Mouse (Mus musculus) hindbrain, embryonic 14.5 days (tissue): ENCODE data around the gene Gm10271. TPM values are rescaled to one million over a fixed set of nuclear protein-coding genes. Genes with fewer than 3 reads are reported as not detected.

ENCODE experiments used
- ATAC-seq: fragments of 200-750 bp; cut with Nextera tagmentation; 2 replicates; pipeline ENCODE4 v1.8.0; 2017; ENCODE audit warnings: moderate number of reproducible peaks, mild to moderate bottlenecking, moderate TSS enrichment, moderate library complexity; ENCODE audit not compliant: low FRiP score
- DNase-seq: peaks from one replicate; pipeline ENCODE4 v3.0.0-alpha.2; 2015; ENCODE audit warnings: low spot score
- H3K27ac ChIP-seq: fragments of 300-500 bp; sonication (generic); 2 replicates; pipeline ENCODE4 v1.5.1; 2014; ENCODE audit warnings: mild to moderate bottlenecking, moderate library complexity
- H3K27me3 ChIP-seq: fragments of 300-500 bp; sonication (generic); 2 replicates; pipeline ENCODE4 v1.6.1; 2014; ENCODE audit warnings: mild to moderate bottlenecking, low read length, mixed read lengths; ENCODE audit not compliant: control insufficient read depth, insufficient read depth
- H3K36me3 ChIP-seq: fragments of 300-500 bp; sonication (generic); replicated peaks from 2 replicates; pipeline ENCODE4 v1.6.1; 2014; ENCODE audit not compliant: control insufficient read depth, insufficient read depth
- H3K4me1 ChIP-seq: fragments of 300-500 bp; sonication (generic); replicated peaks from 2 replicates; pipeline ENCODE4 v1.6.1; 2014; ENCODE audit warnings: antibody characterized with exemption, low read length, mixed read lengths; ENCODE audit not compliant: control insufficient read depth, insufficient read depth
- H3K4me2 ChIP-seq: fragments of 300-500 bp; sonication (generic); replicated peaks from 2 replicates; pipeline ENCODE4 v1.6.1; 2014; ENCODE audit warnings: mild to moderate bottlenecking, moderate library complexity
- H3K4me3 ChIP-seq: fragments of 300-500 bp; sonication (generic); replicated peaks from 2 replicates; pipeline ENCODE4 v1.5.1; 2014; ENCODE audit warnings: mild to moderate bottlenecking, low read length
- H3K9ac ChIP-seq: fragments of 300-500 bp; sonication (generic); 2 replicates; pipeline ENCODE4 v1.6.1; 2014
- H3K9me3 ChIP-seq: fragments of 300-500 bp; sonication (generic); 2 replicates; pipeline ENCODE4 v1.6.1; 2016; ENCODE audit warnings: low read length; ENCODE audit not compliant: control insufficient read depth
- WGBS: fragments of 180-500 bp; shearing (Covaris S2); extraction: QIAGEN DNeasy Blood & Tissue Kit; methylation state at CpG from one replicate; pipeline ENCODE4 v1.1.7; 2014; 5-methylcytosine and 5-hydroxymethylcytosine counted together
- polyA plus RNA-seq: library from polyadenylated mRNA; unstranded; fragments of >200 nt; fragmentation: Nextera tagmentation; extraction: Ambion mirVana; gene quantifications from 2 replicates; pipeline ENCODE4 v1.2.1, GENCODE M21; 2014

Gene Gm10271
- polyA plus RNA-seq, 1 experiment from 2014 or later = not detected

- peaks cover 19% of the 10 kb centered on the region for H3K36me3 ChIP-seq
- WGBS = 86% methylated on average over 6 of the region's 7 CpGs
- no peak for DNase-seq
- H3K27me3 ChIP-seq = no peaks in the 10 kb centered on the region
- ATAC-seq = no peak
- no peak overlapping the region for H3K4me2 ChIP-seq
- no peak overlapping the region for H3K4me3 ChIP-seq
- no peak overlapping the region for H3K9ac ChIP-seq
- H3K9me3 ChIP-seq = no peaks in the 10 kb centered on the region
- no peak overlapping the region for H3K27ac ChIP-seq
- no peaks in the 10 kb centered on the region for H3K4me1 ChIP-seq
Measured at GRCm38 (mm10) chr10:116930936-116931335, 41.5 kb downstream of the Gm10271 start.

DNA sequence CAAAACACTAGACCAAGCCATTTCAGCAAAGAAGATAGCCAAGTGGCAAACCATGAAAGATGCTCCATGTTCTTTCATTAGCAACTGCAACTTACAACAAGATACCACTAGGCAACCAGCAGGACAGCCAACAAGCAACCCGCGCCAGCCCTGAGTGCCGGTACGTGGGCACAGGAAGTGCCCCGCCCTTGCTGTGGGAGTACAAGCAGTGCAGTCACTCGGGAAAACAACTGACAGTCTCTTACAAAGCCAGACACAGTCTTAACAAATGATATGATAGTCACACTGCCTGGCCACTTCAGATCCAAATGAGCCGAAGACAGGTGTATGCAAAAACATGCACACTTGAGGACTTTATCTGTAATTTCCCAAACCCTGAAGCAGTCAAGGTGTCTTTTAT, 41.9 kb downstream of the Gm10271 start:
- 86% methylated on average over 7 of the region's 7 CpGs for WGBS
- H3K9me3 ChIP-seq = no peaks in the 10 kb centered on the region
- H3K27ac ChIP-seq = no peak overlapping the region
- H3K9ac ChIP-seq = no peak overlapping the region
- no peaks in the 10 kb centered on the region for H3K27me3 ChIP-seq
- ATAC-seq (no peak), DNase-seq (no peak)
- no peak overlapping the region for H3K4me3 ChIP-seq
- H3K36me3 ChIP-seq = peaks cover 19% of the 10 kb centered on the region
- no peaks in the 10 kb centered on the region for H3K4me1 ChIP-seq
- H3K4me2 ChIP-seq = no peak overlapping the region

- Histone ChIP-seq H3K4me1 (no peaks in the 10 kb centered on the region), H3K27me3 (no peaks in the 10 kb centered on the region), H3K9ac (no peak overlapping the region), H3K4me3 (no peak overlapping the region), H3K9me3 (no peaks in the 10 kb centered on the region), H3K4me2 (no peak overlapping the region), H3K36me3 (peaks cover 26% of the 10 kb centered on the region), H3K27ac (no peak overlapping the region)
- DNase-seq (no peak), ATAC-seq (no peak)
- WGBS = 90% methylated on average over 3 of the region's 3 CpGs
Measured at GRCm38 (mm10) chr10:116928826-116929225, 43.6 kb downstream of the Gm10271 start.

DNA sequence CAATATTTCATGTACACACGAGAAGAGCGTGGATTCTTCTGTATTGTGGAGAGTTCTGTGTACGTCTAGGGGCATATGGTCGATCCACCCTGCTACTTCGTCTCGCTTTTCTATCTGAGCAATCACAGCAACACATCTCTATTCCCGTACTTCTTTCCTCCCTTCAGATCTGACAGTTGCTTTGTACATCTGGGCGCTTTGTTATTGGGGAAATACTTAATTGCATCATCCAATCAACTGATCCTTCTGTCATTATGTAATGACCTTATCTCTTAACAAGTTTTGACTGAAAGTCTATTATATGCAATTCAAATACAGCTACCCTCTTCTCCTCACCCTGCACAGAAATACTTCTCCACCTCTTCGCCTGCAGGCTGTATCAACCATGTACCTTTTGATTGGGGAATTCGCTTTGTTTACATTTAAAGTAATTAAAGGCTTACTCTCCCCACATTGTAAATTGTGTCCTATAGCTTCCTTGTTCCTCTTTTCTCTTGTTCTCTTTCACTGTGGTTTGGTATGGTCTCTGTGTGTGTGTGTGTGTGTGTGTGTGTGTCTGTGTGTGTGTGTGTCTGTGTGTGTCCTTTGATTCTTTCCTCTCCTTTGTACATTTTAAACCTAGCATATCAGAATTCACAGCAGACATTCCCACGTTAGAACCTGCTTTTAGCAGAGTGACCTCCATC, 45.8 kb downstream of the Gm10271 start:
- Histone ChIP-seq H3K9ac (no peak overlapping the region), H3K4me2 (no peak overlapping the region), H3K27ac (no peak overlapping the region), H3K4me3 (no peak overlapping the region), H3K4me1 (no peaks in the 10 kb centered on the region), H3K27me3 (no peaks in the 10 kb centered on the region), H3K9me3 (no peaks in the 10 kb centered on the region), H3K36me3 (peaks cover 39% of the 10 kb centered on the region)
- ATAC-seq (no peak), DNase-seq (no peak)
- 92% methylated on average over 11 of the region's 11 CpGs for WGBS

DNA sequence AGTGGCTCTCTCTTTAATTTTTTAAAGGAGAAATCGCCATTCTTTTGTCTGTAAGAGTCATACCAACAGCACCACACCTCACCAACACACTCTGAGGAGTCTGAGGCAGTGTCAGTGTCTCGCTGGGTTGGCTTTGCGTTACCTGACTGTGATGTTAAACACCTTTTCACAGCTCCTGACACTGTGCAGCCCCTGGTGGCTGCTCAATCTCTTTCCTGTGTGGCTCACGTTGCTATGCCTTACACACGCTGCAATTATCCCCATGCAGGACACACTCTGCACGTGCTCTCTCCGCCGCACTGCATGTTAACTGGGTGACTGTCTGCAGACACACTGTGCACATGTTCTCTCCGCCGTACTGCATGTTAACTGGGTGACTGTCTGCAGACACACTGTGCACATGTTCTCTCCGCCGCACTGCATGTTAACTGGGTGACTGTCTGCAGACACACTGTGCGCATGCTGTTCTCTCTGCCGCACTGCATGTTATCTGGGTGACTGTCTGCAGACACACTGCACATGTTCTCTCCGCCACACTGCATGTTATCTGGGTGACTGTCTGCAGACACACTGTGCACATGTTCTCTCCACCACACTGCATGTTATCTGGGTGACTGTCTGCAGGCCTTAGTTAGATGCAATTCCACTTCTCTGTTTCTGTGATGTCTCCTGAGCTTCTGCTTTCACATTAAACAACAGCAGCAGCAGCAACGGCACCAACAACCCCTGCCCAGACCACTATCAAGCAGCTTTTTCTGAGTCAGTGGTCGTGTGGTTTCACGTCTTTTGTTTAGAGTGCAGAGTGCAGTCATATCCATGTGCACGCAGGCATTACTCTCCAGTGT, 48.5 kb downstream of the Gm10271 start:
- Histone ChIP-seq H3K27me3 (no peaks in the 10 kb centered on the region), H3K4me3 (no peak overlapping the region), H3K9ac (no peak overlapping the region), H3K36me3 (peaks cover 36% of the 10 kb centered on the region), H3K27ac (no peak overlapping the region), H3K4me2 (no peak overlapping the region), H3K4me1 (no peaks in the 10 kb centered on the region), H3K9me3 (no peaks in the 10 kb centered on the region)
- ATAC-seq = no peak
- no peak for DNase-seq
- WGBS = 94% methylated on average over 19 of the region's 19 CpGs

DNA sequence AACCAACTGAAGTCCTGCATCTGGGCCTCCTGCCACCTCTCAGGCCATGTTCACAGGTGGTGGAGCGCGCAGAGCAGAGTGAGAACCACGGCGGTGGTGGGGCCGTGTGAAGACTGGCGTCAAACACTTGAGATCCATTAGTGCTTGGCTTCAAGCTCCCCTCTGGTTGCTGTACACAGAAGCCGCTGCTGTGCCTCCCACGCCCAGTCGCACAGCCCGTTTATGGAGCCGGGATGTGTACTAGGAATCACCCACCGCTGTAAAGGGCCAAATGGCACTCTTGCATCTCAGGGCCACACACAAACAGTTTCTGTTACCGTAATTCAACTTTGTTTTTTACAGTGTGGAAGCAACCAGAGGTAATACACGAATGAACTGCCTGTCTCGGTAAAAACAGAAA, 50.2 kb downstream of the Gm10271 start:
- H3K36me3 ChIP-seq = peaks cover 39% of the 10 kb centered on the region
- no peak for ATAC-seq

GRCm38 (mm10) chr10:116921416-116921815, 51.0 kb downstream of the Gm10271 start:
- H3K27ac ChIP-seq = no peak overlapping the region
- no peaks in the 10 kb centered on the region for H3K27me3 ChIP-seq
- DNase-seq (no peak), ATAC-seq (no peak)
- H3K4me3 ChIP-seq = no peak overlapping the region
- H3K4me2 ChIP-seq = no peak overlapping the region
- 93% methylated on average over 15 of the region's 15 CpGs for WGBS
- H3K4me1 ChIP-seq = no peaks in the 10 kb centered on the region
- H3K36me3 ChIP-seq = peaks cover 34% of the 10 kb centered on the region
- H3K9ac ChIP-seq = no peak overlapping the region
- H3K9me3 ChIP-seq = no peaks in the 10 kb centered on the region

More for the DNA sequence above, 50.2 kb downstream of the Gm10271 start:
- Histone ChIP-seq H3K27me3 (no peaks in the 10 kb centered on the region), H3K27ac (no peak overlapping the region), H3K9me3 (no peaks in the 10 kb centered on the region), H3K4me3 (no peak overlapping the region), H3K4me2 (no peak overlapping the region), H3K4me1 (no peaks in the 10 kb centered on the region), H3K9ac (no peak overlapping the region)
- 93% methylated on average over 15 of the region's 15 CpGs for WGBS
- DNase-seq = no peak

GRCm38 (mm10) chr10:116920641-116921040, 51.8 kb downstream of the Gm10271 start:
- H3K4me1 ChIP-seq = no peaks in the 10 kb centered on the region
- WGBS = 95% methylated on average over 8 of the region's 8 CpGs
- no peak overlapping the region for H3K4me2 ChIP-seq
- no peak for ATAC-seq
- H3K9ac ChIP-seq = no peak overlapping the region
- no peak overlapping the region for H3K27ac ChIP-seq
- H3K9me3 ChIP-seq = no peaks in the 10 kb centered on the region
- no peaks in the 10 kb centered on the region for H3K27me3 ChIP-seq
- no peak overlapping the region for H3K4me3 ChIP-seq
- DNase-seq = no peak
- peaks cover 39% of the 10 kb centered on the region for H3K36me3 ChIP-seq

DNA sequence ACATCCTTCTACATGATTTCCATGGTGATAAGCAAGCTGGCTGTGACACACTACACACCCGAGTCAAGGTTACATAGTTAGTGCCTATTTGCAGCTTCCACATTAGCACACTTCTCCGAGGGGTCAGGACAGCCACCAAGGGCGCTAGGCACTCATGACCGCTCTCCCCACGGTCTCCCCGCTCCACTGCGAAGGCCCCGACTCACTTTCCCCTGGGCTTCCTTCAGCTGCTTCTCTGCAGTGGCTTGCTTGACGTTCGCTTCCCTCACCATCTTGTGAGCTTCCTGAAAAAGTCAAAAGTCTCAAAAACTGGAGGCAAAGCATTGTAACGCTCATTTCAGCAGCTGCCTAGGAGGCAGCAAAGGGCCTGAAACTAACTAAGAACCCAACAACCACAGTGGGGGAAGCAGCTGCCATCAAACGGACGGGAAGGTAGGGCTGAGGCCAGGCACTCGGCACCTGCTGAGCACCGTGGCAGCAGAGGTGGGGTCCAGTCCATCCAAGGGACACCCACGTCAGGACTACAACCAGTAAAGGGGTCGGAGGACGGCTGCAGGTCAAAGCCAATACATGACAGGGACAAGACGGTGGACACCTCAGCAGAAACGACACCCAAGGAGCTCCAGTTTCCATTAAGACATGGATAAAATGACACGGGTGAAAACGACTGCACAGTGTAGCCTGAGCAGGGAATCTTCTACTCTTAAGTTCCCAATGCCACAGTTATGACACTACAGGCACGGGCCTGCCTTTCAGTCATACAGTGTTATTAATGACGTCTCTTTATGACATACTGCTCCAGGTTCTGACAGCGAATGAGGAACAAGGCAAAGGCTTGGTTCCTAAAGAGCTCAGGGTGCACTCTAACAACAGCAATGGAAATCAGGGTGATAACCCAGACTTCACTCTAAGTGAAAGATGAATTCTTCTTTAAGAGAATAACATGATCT, 52.8 kb downstream of the Gm10271 start:
- ATAC-seq (no peak), DNase-seq (no peak)
- WGBS = 87% methylated on average over 25 of the region's 25 CpGs
- Histone ChIP-seq H3K27me3 (no peaks in the 10 kb centered on the region), H3K36me3 (peaks cover 49% of the 10 kb centered on the region), H3K4me2 (no peak overlapping the region), H3K4me3 (no peak overlapping the region), H3K4me1 (no peaks in the 10 kb centered on the region), H3K27ac (no peak overlapping the region), H3K9me3 (no peaks in the 10 kb centered on the region), H3K9ac (no peak overlapping the region)
